Mouse (Mus musculus) CH12.LX (cell line): ENCODE data around the gene Sema4a. TPM values are rescaled to one million over a fixed set of nuclear protein-coding genes. Genes with fewer than 3 reads are reported as not detected.

Source experiments
- DNase-seq: peaks from one replicate; pipeline ENCODE4 v3.0.0-alpha.2; 2013; ENCODE audit errors: extremely low read depth
- H3K27ac ChIP-seq: 2 replicates; pipeline ENCODE4 v1.5.1; 2012; ENCODE audit warnings: low read depth, mild to moderate bottlenecking, control low read depth, moderate library complexity; ENCODE audit not compliant: insufficient read depth
- H3K27me3 ChIP-seq: replicated peaks from 2 replicates; pipeline ENCODE3; 2012; ENCODE audit warnings: inconsistent platforms
- H3K36me3 ChIP-seq, 2 experiments: replicated peaks in 1 of 2; 2 replicates each; pipeline versions ENCODE3 to v1.6.1; 2012; ENCODE audit warnings: inconsistent platforms in 1 of 2, low read length in 1 of 2, mild to moderate bottlenecking in 1 of 2, mixed read lengths in 1 of 2, moderate library complexity in 1 of 2; ENCODE audit not compliant: control insufficient read depth in 1 of 2, insufficient read depth in 1 of 2
- H3K4me1 ChIP-seq, 2 experiments: 2 replicates each; pipeline ENCODE4 v1.6.1; 2012; ENCODE audit warnings: inconsistent platforms in 1 of 2, moderate library complexity in 1 of 2; ENCODE audit not compliant: insufficient read depth in 2 of 2, control insufficient read depth in 1 of 2
- H3K4me2 ChIP-seq: 2 replicates; pipeline ENCODE4 v1.6.1; 2012; ENCODE audit warnings: low read depth, mild to moderate bottlenecking, control low read depth; ENCODE audit not compliant: poor library complexity, insufficient read depth, severe bottlenecking
- H3K4me3 ChIP-seq, 3 experiments: fragments of 150-350 bp in 1 of 3; sonication (generic) in 1 of 3; replicated peaks in 1 of 3; 2 replicates each; pipeline versions ENCODE3 to v1.5.1; 2011 to 2012; ENCODE audit warnings: low read depth in 2 of 3, low read length in 2 of 3, mild to moderate bottlenecking in 2 of 3, moderate library complexity in 2 of 3, control low read depth in 1 of 3, improper control_type of control experiment in 1 of 3, inconsistent platforms in 1 of 3, mixed read lengths in 1 of 3; ENCODE audit not compliant: poor library complexity in 1 of 3
- H3K79me2 ChIP-seq: replicated peaks from 2 replicates; pipeline ENCODE4 v1.6.1; 2012; ENCODE audit warnings: mild to moderate bottlenecking, moderate library complexity; ENCODE audit not compliant: control insufficient read depth, poor library complexity, insufficient read depth, severe bottlenecking; ENCODE audit errors: extremely low read depth
- H3K9ac ChIP-seq: 2 replicates; pipeline ENCODE4 v1.6.1; 2012; ENCODE audit warnings: low read depth, mild to moderate bottlenecking, control low read depth, moderate library complexity; ENCODE audit not compliant: insufficient read depth
- H3K9me3 ChIP-seq: replicated peaks from 2 replicates; pipeline ENCODE3; 2012; ENCODE audit warnings: low read length, inconsistent platforms, mixed read lengths
- BHLHE40 ChIP-seq: IDR thresholded peaks from 2 replicates; pipeline ENCODE4 v1.6.1; 2011; ENCODE audit warnings: mild to moderate bottlenecking, low read depth, low read length, improper control_type of control experiment
- CHD2 ChIP-seq: IDR thresholded peaks from 2 replicates; pipeline ENCODE4 v1.6.1; 2011; ENCODE audit warnings: low read length, improper control_type of control experiment
- CTCF ChIP-seq, 2 experiments: IDR thresholded peaks in 1 of 2; conservative IDR thresholded peaks in 1 of 2; 2 replicates each; pipeline ENCODE4 v1.5.1; 2011 to 2012; ENCODE audit warnings: low read depth in 2 of 2, low read length in 2 of 2, improper control_type of control experiment in 1 of 2, inconsistent platforms in 1 of 2, mild to moderate bottlenecking in 1 of 2, moderate library complexity in 1 of 2
- E2F4 ChIP-seq: IDR thresholded peaks from 2 replicates; pipeline ENCODE4 v1.6.1; 2011; ENCODE audit warnings: low read depth, low read length, improper control_type of control experiment; ENCODE audit not compliant: insufficient replicate concordance
- HCFC1 ChIP-seq: IDR thresholded peaks from 2 replicates; pipeline ENCODE4 v1.6.1; 2012; ENCODE audit warnings: low read depth, mild to moderate bottlenecking, inconsistent platforms, low read length, improper control_type of control experiment
- IRF4 ChIP-seq: IDR thresholded peaks from 2 replicates; pipeline ENCODE4 v1.6.1; 2014; ENCODE audit warnings: low read depth, mild to moderate bottlenecking, inconsistent platforms, low read length, improper control_type of control experiment
- JUND ChIP-seq: conservative IDR thresholded peaks from 2 replicates; pipeline ENCODE4 v1.6.1; 2011; ENCODE audit warnings: low read depth, low read length, improper control_type of control experiment
- MAFK ChIP-seq: IDR thresholded peaks from 2 replicates; pipeline ENCODE4 v1.6.1; 2011; ENCODE audit warnings: low read length, improper control_type of control experiment; ENCODE audit not compliant: insufficient replicate concordance
- MAX ChIP-seq: IDR thresholded peaks from 2 replicates; pipeline ENCODE4 v1.6.1; 2011; ENCODE audit warnings: low read length, improper control_type of control experiment
- NELFE ChIP-seq: IDR thresholded peaks from 2 replicates; pipeline ENCODE4 v1.6.1; 2011; ENCODE audit warnings: low read depth, low read length, improper control_type of control experiment
- NRF1 ChIP-seq: IDR thresholded peaks from 2 replicates; pipeline ENCODE4 v1.6.1; 2014; ENCODE audit warnings: low read depth, mild to moderate bottlenecking, inconsistent platforms, low read length, improper control_type of control experiment, moderate library complexity
- POLR2A ChIP-seq: IDR thresholded peaks from 2 replicates; pipeline ENCODE4 v1.6.1; 2011; ENCODE audit warnings: low read depth, mild to moderate bottlenecking, improper control_type of control experiment, low read length
- POLR2AphosphoS2 ChIP-seq: IDR thresholded peaks from 2 replicates; pipeline ENCODE4 v1.6.1; 2011; ENCODE audit warnings: low read depth, low read length, improper control_type of control experiment
- SIN3A ChIP-seq: IDR thresholded peaks from 2 replicates; pipeline ENCODE4 v1.6.1; 2012; ENCODE audit warnings: low read length, improper control_type of control experiment, inconsistent platforms
- TBP ChIP-seq: conservative IDR thresholded peaks from 2 replicates; pipeline ENCODE4 v1.6.1; 2011; ENCODE audit warnings: low read depth, low read length, improper control_type of control experiment
- USF1 ChIP-seq: IDR thresholded peaks from 2 replicates; pipeline ENCODE4 v1.6.1; 2014; ENCODE audit warnings: low read depth, mild to moderate bottlenecking, inconsistent platforms, low read length, improper control_type of control experiment
- USF2 ChIP-seq: conservative IDR thresholded peaks from 2 replicates; pipeline ENCODE4 v1.6.1; 2011; ENCODE audit warnings: low read depth, low read length, improper control_type of control experiment
- ZMIZ1 ChIP-seq: IDR thresholded peaks from 2 replicates; pipeline ENCODE4 v1.6.1; 2012; ENCODE audit warnings: low read depth, mild to moderate bottlenecking, inconsistent platforms, low read length, improper control_type of control experiment
- ZNF384 ChIP-seq: IDR thresholded peaks from 2 replicates; pipeline ENCODE4 v1.6.1; 2012; ENCODE audit warnings: low read depth, low read length, improper control_type of control experiment, inconsistent platforms
- dilution Hi-C: fragments of 300-500 bp; cut with MboI; formaldehyde crosslinking; loops from 2 replicates; pipeline ENCODE4 v1.14.3; 2020; ENCODE audit warnings: low sequenced_read_pairs; ENCODE audit not compliant: extremely low pct_unique_long_range_greater_than_20kb, extremely low pct_ligation_motif_present
- in situ Hi-C: fragments of 300-500 bp; cut with MboI; formaldehyde crosslinking; loops from 3 replicates; pipeline ENCODE4 v1.14.3; 2019; ENCODE audit warnings: low sequenced_read_pairs, low pct_ligation_motif_present, low pct_unique_long_range_greater_than_20kb, mixed read lengths
- polyA plus RNA-seq: library from polyadenylated mRNA; unstranded; fragments of >175 nt; gene quantifications from 2 replicates; pipeline ENCODE4 v1.2.1, GENCODE M21; 2012; ENCODE audit warnings: low read depth; ENCODE audit not compliant: insufficient read length
- total RNA-seq, 2 experiments: library from RNA; depleted of rRNA; stranded (reverse); fragments of 300-350 nt in 1 of 2; fragments of >200 nt in 1 of 2; gene quantifications; 2 replicates each; pipeline ENCODE4 v1.2.3; 2012 to 2014

Sema4a gene
- total and polyA plus RNA-seq, 3 experiments, result 3.5 to 7.1 (median 4.7) TPM

DNA sequence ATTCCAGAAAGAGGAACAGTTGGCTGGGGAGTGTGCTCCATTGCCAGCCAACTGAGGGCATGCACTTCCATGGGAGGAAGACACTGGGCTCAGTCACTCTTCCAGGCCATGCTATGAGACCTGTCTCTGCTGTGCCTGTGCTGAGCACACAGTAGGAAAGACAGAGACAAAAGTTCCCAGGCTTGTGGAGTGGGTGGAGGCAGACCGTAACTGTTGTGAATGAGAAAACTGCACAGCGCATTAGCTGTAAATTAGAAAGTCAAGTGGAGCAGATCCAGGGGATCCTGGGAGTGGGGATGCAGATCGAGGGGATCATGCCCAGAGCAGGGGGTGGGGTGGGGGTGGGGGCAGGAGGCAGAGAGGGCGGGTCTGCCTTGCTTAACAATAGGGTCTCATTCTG is 21.4 kb downstream of the Sema4a start:
- no peak overlapping the region for H3K27ac ChIP-seq
- H3K4me1 ChIP-seq, result peaks cover 0 to 23% of the 10 kb centered on the region in 2 experiments; a peak in 2 of 4 replicates
- H3K79me2 ChIP-seq, result no peaks in the 10 kb centered on the region
- H3K27me3 ChIP-seq, result no peaks in the 10 kb centered on the region
- no peak for TF ChIP-seq NELFE
- TF ChIP-seq POLR2AphosphoS2, result no peak
- TF ChIP-seq ZMIZ1, result no peak
- no peak for TF ChIP-seq MAX
- TF ChIP-seq MAFK, result no peak
- TF ChIP-seq CHD2, result no peak
- TF ChIP-seq POLR2A, result no peak
- TF ChIP-seq IRF4, result no peak
- no peak for TF ChIP-seq SIN3A
- no peak for TF ChIP-seq HCFC1
- TF ChIP-seq CTCF (conservative IDR thresholded peaks at IDR 0.05 in 1 of 2, IDR thresholded peaks at IDR 0.05 in 1 of 2; ENCODE audit: low read depth in 2 of 2, low read length in 2 of 2), result no peak
- no peak for TF ChIP-seq E2F4
- no peak for TF ChIP-seq JUND
- TF ChIP-seq USF2, result no peak
- no peak for TF ChIP-seq TBP
- TF ChIP-seq BHLHE40, result no peak
- TF ChIP-seq ZNF384, result no peak
- dilution Hi-C loops, result no loop called here
- H3K4me3 ChIP-seq, result no peak overlapping the region
- H3K4me2 ChIP-seq, result no peak overlapping the region
- H3K9me3 ChIP-seq, result no peaks in the 10 kb centered on the region
- peaks cover 0 to 33% of the 10 kb centered on the region in 2 experiments for H3K36me3 ChIP-seq
- in situ Hi-C loops, result no loop called here
- DNase-seq, result no peak
- H3K9ac ChIP-seq, result no peak overlapping the region

DNA sequence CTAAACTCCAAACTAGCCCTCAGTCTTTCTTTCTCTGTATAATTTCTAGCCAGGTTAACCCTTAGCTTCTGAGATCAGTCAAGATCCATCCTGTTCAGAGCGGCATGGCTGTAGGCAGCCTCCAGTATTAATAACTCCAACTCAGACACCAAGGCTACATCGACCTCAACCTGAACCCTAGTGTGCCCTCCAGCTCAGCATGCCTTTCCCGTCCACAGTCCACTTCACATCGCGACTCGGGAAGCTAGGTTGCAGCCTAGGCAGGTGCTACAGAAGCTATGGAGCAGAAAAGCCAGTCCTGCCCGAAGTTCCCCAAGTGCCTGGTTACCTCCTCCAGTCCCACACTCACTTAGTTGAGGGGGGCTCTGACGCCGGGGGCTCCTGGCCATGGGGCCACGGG is 23.5 kb downstream of the Sema4a start:
- Histone ChIP-seq H3K27me3 (no peaks in the 10 kb centered on the region), H3K9ac (no peak overlapping the region), H3K36me3 (peaks cover 0 to 33% of the 10 kb centered on the region in 2 experiments), H3K9me3 (no peaks in the 10 kb centered on the region), H3K4me1 (peaks cover 0 to 23% of the 10 kb centered on the region in 2 experiments; a peak in 2 of 4 replicates), H3K27ac (no peak overlapping the region), H3K4me2 (no peak overlapping the region), H3K4me3 (no peak overlapping the region), H3K79me2 (no peaks in the 10 kb centered on the region)
- in situ Hi-C loops (no loop called here), dilution Hi-C loops (no loop called here)
- no peak for TF ChIP-seq E2F4
- no peak for TF ChIP-seq NRF1
- TF ChIP-seq SIN3A, result no peak
- TF ChIP-seq USF1, result no peak
- DNase-seq, result no peak
